Mouse (Mus musculus): ENCODE data around the gene Ppp1r37.

The Ppp1r37 gene

GRCm38 (mm10) chr7:19572926-19573775 lies 10.3 kb upstream of the Ppp1r37 start:
- peak; percentile 86 to 95 for DNase-seq (ENCODE audit: low spot score in 2 of 2)

GRCm38 (mm10) chr7:19569647-19570046 lies 6.8 kb upstream of the Ppp1r37 start:
- no peak for DNase-seq (ENCODE audit: low spot score in 2 of 2)

GRCm38 (mm10) chr7:19567426-19567825 lies 4.5 kb upstream of the Ppp1r37 start:
- DNase-seq (ENCODE audit: low spot score in 2 of 2), result no peak

- DNase-seq (ENCODE audit: low spot score in 2 of 2), result no peak
These were observed 2.9 kb upstream of the Ppp1r37 start for GRCm38 (mm10) chr7:19565803-19566202.

- peak in 1 of 2 experiments; percentile 41 for DNase-seq (ENCODE audit: low spot score in 2 of 2)
These were observed 1.6 kb upstream of the Ppp1r37 start for GRCm38 (mm10) chr7:19564455-19564854.

GRCm38 (mm10) chr7:19563884-19564283 lies 1.0 kb upstream of the Ppp1r37 start:
- DNase-seq (ENCODE audit: low spot score in 2 of 2), result peak in 1 of 2 experiments; percentile 57

- DNase-seq (ENCODE audit: low spot score in 2 of 2), result peak; percentile 93 to 99
These were observed 872 bp downstream of the Ppp1r37 start for GRCm38 (mm10) chr7:19561765-19562642.

GRCm38 (mm10) chr7:19561431-19561764 lies 1.5 kb downstream of the Ppp1r37 start:
- peak in 1 of 2 experiments; percentile 72 for DNase-seq (ENCODE audit: low spot score in 2 of 2)

- DNase-seq (ENCODE audit: low spot score in 2 of 2), result no peak
These were observed 2.2 kb downstream of the Ppp1r37 start for GRCm38 (mm10) chr7:19560491-19561260.

- DNase-seq (ENCODE audit: low spot score in 2 of 2), result peak in 1 of 2 experiments; percentile 33
These were observed 3.9 kb downstream of the Ppp1r37 start for GRCm38 (mm10) chr7:19558965-19559364.

- DNase-seq (ENCODE audit: low spot score in 2 of 2), result peak; percentile 42 to 57
These were observed 4.6 kb downstream of the Ppp1r37 start for GRCm38 (mm10) chr7:19557982-19558900.

- DNase-seq (ENCODE audit: low spot score in 2 of 2), result no peak
These were observed 5.8 kb downstream of the Ppp1r37 start for GRCm38 (mm10) chr7:19557086-19557485.

- DNase-seq (ENCODE audit: low spot score in 2 of 2), result no peak
These were observed 8.7 kb downstream of the Ppp1r37 start for GRCm38 (mm10) chr7:19554168-19554567.

- DNase-seq (ENCODE audit: low spot score in 2 of 2), result no peak
These were observed 10.4 kb downstream of the Ppp1r37 start for GRCm38 (mm10) chr7:19552443-19552842.

- no peak for DNase-seq (ENCODE audit: low spot score in 2 of 2)
These were observed 11.2 kb downstream of the Ppp1r37 start for GRCm38 (mm10) chr7:19551634-19552033.

GRCm38 (mm10) chr7:19549394-19549793 lies 13.5 kb downstream of the Ppp1r37 start:
- DNase-seq (ENCODE audit: low spot score in 2 of 2), result no peak

- no peak for DNase-seq (ENCODE audit: low spot score in 2 of 2)
These were observed 15.4 kb downstream of the Ppp1r37 start for GRCm38 (mm10) chr7:19547344-19547969.

- no peak for DNase-seq (ENCODE audit: low spot score in 2 of 2)
These were observed 16.9 kb downstream of the Ppp1r37 start for GRCm38 (mm10) chr7:19546007-19546406.

- DNase-seq (ENCODE audit: low spot score in 2 of 2), result no peak
These were observed 19.3 kb downstream of the Ppp1r37 start for GRCm38 (mm10) chr7:19543584-19543983.

GRCm38 (mm10) chr7:19542155-19542691 lies 20.7 kb downstream of the Ppp1r37 start:
- no peak for DNase-seq (ENCODE audit: low spot score in 2 of 2)

All from spleen, postnatal 4 days (tissue).